Mouse (Mus musculus) 3T3-L1 (cell line): ENCODE measurements around the gene Cd180.

Experiments used
- DNase-seq: peaks from one replicate; pipeline ENCODE4 v3.0.0-alpha.2; 2015; ENCODE audit warnings: low read depth, low spot score

The Cd180 gene

DNA sequence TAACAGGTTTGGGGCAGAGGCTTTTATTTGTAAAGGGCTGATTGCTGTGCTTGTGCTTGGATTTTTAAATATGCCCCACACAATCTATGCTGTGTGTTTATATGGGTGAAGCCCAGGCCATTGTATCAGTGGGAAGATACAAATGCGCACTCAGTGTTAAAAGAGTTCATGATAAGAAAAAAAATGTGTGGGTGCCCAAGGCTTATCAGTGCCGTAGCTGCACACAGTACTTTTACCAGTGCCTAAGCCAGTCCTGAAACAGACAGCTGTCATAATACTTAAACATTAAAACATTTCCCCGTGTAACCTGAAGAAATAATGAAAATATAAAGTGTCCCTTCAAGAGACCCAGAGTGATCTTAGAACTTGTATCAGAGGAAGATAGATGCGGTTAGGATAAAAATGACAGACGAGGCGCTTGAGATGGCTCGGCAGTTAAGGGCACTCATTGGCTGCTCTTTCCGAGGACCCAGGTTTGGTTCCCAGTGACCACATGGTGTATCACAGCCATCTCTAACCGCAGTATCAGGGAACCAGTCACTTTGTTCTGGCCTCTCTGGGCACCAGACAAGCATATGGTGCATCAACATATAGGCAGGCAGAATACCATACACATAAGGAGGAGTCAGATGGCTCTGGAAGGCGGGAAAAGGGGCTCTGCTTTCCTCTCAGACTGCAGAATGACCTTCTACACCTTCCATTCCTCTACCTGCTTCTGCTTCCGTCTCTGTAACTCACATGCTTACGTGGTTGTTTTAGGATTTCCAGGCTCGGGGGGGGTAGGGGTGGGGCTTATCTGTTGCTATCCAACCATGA is 46.6 kb downstream of the Cd180 start:
- DNase-seq: no peak

GRCm38 (mm10) chr13:102744481-102745269 is 51.3 kb downstream of the Cd180 start:
- peak; percentile 79 for DNase-seq

DNA sequence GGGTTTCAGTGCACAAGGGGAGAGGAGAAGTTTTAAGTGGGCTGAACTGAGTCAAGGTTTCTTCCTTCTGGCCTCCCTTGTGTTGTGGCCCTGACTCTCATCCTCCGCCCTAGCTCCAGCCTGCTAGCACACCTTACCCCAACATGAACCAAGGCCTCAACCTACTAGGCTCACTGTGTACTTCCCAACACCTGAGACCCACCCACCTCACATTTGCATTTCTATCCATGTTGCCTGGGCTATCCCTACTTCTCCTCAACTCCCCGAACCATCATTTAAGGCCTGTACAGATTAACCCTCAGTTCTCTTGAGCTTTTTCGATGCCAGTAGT is 51.9 kb downstream of the Cd180 start:
- no peak for DNase-seq

DNA sequence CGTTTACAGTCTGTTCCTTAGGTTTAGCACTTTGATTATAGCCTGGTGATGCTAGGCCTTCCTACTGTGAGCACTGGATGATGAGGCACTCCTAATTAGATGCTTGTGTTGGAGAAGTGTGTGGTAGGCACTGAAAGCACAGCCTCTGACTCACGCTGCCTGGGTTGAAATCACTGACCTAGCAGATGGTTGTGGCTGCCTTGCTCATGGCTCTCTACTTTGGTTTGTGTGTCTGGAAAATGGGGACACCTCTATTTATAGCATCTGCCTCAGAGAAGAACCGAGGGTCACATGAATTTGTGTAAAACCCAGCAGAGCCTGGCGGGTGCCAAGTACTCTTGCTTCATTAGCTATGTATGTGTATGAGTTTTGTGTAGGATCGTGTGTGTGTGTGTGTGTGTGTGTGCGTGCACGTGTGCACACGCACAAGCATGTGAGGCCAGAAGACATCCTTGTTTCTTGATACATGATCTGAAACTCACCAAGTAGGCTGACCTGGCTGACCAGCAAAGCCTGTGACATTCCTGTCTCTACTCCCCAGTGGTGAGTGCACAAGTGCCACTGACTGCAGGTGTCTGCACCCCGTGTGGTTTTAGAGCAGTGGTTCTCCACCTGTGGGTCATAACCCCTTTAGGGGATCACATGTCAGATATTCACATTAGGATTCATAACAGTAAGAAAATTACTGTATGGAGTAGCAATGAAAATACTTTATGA is 52.4 kb downstream of the Cd180 start:
- peak; percentile 89 for DNase-seq

DNA sequence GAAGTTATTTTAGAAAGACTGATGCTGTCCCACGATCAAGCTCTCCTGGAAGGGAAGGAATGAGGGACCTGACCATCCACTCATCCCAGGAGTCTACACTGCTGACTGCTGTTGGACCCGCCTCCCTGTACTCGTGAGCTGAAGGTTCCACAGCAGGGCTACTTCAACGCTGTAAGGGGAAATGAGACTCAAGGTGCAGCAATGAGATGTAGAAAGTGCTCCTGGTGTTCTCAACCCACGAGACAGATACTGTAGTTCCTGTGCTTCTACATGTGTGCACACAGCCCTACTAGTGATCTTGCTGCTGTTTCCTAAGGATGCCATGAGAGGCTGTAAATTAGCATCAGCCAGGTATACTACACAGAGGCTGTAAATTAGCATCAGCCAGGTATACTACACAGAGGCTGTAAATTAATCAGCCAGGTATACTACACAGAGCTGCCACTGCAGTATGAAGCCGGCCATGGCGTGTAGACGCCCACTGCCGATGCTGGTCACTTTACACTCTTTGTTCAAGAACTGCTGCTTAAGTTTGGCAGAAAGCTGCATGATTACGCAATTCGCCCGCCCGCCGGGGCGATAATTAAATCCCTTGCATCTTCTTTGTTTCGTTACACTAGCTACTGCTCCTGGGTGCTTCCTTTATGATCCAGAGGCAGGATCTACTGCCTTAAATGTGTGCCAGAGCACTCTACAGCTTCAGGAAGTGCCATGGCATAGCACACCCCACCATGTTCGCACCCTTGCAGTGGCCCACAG is 53.6 kb downstream of the Cd180 start:
- DNase-seq: no peak

- DNase-seq: no peak
These were observed 55.8 kb downstream of the Cd180 start for GRCm38 (mm10) chr13:102749194-102749593.

DNA sequence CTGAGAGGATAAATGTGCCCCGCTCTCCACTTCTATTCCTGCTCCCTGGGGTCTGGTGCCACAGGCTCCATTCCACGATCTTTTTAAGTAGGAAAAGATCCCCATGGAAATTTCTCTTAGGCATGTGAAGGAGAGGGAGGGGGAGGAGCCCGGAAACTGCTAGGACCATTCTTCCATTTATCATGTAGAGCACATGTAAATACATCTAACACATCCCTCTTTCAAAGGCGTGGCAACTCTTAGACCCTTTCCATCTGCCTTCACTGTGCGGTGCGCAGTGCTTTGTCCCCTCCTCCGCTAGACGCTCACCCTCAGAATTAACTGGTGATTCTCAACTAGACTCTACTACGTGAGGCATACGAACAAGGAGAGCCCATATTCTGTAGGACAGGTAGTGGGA is 56.5 kb downstream of the Cd180 start:
- no peak for DNase-seq

GRCm38 (mm10) chr13:102753714-102754556 is 60.6 kb downstream of the Cd180 start:
- DNase-seq: peak; percentile 17

- DNase-seq: no peak
These were observed 61.8 kb downstream of the Cd180 start for GRCm38 (mm10) chr13:102755124-102755523.

DNA sequence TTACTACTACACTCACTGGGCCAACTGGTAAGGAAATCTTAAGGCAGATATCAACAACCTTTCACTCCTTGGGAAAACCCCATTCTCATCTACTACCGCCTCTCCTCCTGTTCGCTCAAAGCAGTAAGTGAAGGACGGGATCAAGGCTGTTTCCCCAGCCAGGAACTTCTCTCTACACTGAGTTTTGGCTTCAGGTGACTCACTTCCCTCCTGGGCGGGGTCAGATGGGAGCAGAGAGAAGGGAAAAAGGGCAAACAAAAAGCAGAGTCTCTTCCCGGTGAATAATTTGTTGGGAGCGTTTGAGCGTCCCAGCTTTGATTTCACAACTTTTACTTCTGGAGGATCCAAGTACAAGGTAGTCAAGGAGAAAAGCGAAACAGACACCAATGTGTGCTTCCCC is 62.7 kb downstream of the Cd180 start:
- peak; percentile 29 for DNase-seq

DNA sequence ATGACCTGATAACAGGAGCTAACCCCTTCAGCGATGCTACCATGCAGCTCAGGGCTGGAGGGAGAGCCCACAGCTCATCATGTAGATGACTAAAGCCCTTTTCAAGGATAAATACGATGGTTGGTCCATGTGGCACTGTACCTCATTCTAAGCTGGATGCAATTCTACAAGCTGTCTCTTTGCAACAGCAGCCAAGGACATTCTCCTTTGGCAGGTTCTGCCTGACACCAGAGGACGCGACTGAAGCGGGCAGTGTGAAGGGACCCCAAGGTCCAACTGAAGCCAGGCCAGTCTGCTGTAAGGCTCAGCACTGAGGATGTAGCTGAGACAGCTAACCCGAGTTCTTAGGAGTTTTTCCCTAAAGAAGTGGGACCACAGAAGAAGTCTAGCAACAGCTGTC is 64.7 kb downstream of the Cd180 start:
- DNase-seq: no peak

GRCm38 (mm10) chr13:102761410-102761809 is 68.1 kb downstream of the Cd180 start:
- DNase-seq: no peak

DNA sequence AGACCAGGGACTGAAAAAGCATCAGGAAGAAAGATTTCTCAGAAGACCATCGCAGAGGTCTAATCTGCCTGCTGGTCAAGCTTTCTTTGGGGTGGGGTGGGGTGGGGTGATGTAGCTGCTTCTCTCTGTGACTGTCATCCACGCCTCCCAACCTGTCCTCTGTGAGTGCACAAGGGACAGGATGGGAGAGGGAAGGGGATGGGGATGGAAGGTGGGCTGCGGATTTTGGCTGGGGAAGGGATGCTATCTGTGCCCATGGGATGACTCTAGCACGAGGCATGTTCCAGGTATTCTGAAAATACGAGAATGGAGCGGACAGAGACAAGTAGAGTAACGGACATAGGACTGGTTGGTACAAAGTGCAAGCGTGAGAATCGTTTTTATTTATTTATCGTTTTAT is 68.8 kb downstream of the Cd180 start:
- DNase-seq: no peak

- DNase-seq: no peak
These were observed 70.9 kb downstream of the Cd180 start for GRCm38 (mm10) chr13:102764218-102764617.

DNA sequence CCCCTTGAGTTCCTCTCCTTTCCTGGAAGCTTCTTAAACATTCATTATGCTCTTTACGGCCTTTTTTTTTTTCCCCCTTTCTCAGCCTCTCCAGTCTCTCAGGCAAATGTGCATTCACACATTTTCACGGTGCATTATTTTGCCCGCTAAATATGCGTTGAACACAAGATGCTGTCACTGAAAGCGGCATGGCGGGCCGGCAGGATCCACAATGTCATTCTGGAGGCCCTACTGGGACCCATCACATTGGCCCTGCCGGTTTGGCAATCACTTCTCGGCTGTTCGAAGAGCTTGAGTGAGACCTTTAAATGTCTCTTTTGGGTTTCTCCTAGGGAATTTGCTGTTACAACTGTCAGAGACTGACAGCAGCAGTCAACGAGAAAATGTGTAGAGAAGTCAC is 71.9 kb downstream of the Cd180 start:
- no peak for DNase-seq

GRCm38 (mm10) chr13:102767110-102767509 is 73.8 kb downstream of the Cd180 start:
- no peak for DNase-seq

- no peak for DNase-seq
These were observed 75.2 kb downstream of the Cd180 start for GRCm38 (mm10) chr13:102768512-102768911.

GRCm38 (mm10) chr13:102770194-102770593 is 76.8 kb downstream of the Cd180 start:
- peak; percentile 67 for DNase-seq

DNA sequence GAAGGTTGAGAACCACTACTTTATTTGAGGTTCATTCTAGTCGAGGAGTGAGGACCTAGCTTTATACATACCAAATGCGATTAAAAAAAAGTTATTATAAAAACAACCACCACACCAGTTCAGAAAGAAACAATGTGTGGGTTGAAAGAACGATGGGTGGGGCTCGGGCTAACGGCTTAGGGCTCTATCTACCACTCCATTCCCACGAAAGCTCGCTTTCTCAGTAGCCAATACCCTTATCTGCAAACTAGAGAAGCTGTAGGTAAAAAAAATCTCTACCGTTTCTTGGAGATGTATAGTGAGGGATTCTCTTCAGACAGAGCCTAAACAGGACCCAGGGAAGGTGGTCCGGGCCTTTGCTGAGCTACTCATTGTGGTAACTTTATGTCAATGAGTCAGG is 79.8 kb downstream of the Cd180 start:
- DNase-seq: no peak

GRCm38 (mm10) chr13:102774786-102775201 is 81.4 kb downstream of the Cd180 start:
- peak; percentile 17 for DNase-seq

DNA sequence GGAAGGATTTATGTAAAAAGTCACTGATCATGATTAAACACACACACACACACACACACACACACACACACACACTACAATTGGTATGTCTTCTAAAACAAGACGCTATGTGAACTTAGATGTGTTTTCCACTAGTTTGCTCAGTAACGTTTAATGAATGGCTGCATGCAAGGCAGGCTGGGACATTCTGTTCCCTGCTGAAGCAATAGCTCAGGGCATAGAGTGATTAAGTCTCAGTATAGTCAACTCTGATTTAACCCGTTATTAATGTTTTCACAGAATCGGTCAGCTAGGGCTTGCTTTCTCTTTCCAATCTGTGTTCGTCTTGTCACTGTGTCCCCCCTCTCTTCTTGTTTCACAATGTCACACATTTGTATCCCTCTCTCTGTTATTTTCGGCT is 82.1 kb downstream of the Cd180 start:
- DNase-seq: no peak
